Comparison of ENCODE assay signal across 21 mouse cellular contexts in genomic region chr4:133904326-133904725, GRCm38 (mm10).
"Had no signal": no experiment of that assay in that cellular context is flagged by ENCODE, and none has a peak within 500 bp of the region (broad histone marks: within the 10 kb centered on the region; RNA-seq: fewer than 3 reads in every experiment).

No protein-coding gene starts in this region.

- H3K4me1 ChIP-seq: neural tube, embryonic 15.5 days had no signal

- H3K27ac ChIP-seq: limb, embryonic 12.5 days; limb, embryonic 15.5 days; liver, embryonic 14.5 days; midbrain, embryonic 10.5 days; neural tube, embryonic 12.5 days; neural tube, embryonic 15.5 days; stomach, postnatal 0 days had no signal

- H3K4me3 ChIP-seq: limb, embryonic 12.5 days; limb, embryonic 15.5 days; midbrain, embryonic 10.5 days; neural tube, embryonic 12.5 days; neural tube, embryonic 15.5 days had no signal

- DNase-seq: kidney, adult 18-20 months; kidney, adult 9 months; kidney, postnatal 14 days; kidney, postnatal 4 days; layer of hippocampus, adult 9-11 months; liver, postnatal 0 days; lung, embryonic 14.5 days; midbrain, embryonic 14.5 days; right cerebral cortex, adult 18-20 months; right cerebral cortex, postnatal 14 days; right cerebral cortex, postnatal 4 days; thymus, adult 2 months; thymus, postnatal 14 days; thymus, postnatal 4 days had no signal
